Mouse (Mus musculus) limb, embryonic 14.5 days (tissue): Measurements from ENCODE around the gene Notch1. TPM values are rescaled to one million over a fixed set of nuclear protein-coding genes. Genes with fewer than 3 reads are reported as not detected.

ENCODE experiments used
- ATAC-seq: fragments of 200-750 bp; cut with Nextera tagmentation; 2 replicates; pipeline ENCODE4 v1.8.0; 2017; ENCODE audit warnings: low read depth, moderate number of reproducible peaks, moderate TSS enrichment; ENCODE audit not compliant: low FRiP score
- DNase-seq: peaks from one replicate; pipeline ENCODE4 v3.0.0-alpha.2; 2015; ENCODE audit warnings: low spot score
- H3K27ac ChIP-seq: fragments of 300-500 bp; sonication (generic); replicated peaks from 2 replicates; pipeline ENCODE4 v1.5.1; 2014; ENCODE audit warnings: low read depth, mild to moderate bottlenecking, low read length, moderate library complexity, mixed read lengths
- H3K27me3 ChIP-seq: fragments of 300-500 bp; sonication (generic); 2 replicates; pipeline ENCODE4 v1.6.1; 2014; ENCODE audit warnings: low read length, mixed read lengths; ENCODE audit not compliant: control insufficient read depth, insufficient read depth
- H3K36me3 ChIP-seq: fragments of 300-500 bp; sonication (generic); 2 replicates; pipeline ENCODE4 v1.6.1; 2014; ENCODE audit warnings: mild to moderate bottlenecking, low read length, moderate library complexity, mixed read lengths; ENCODE audit not compliant: control insufficient read depth, insufficient read depth
- H3K4me1 ChIP-seq: fragments of 300-500 bp; sonication (generic); 2 replicates; pipeline ENCODE4 v1.6.1; 2014; ENCODE audit warnings: antibody characterized with exemption, low read length, mixed read lengths; ENCODE audit not compliant: control insufficient read depth, insufficient read depth
- H3K4me2 ChIP-seq: fragments of 300-500 bp; sonication (generic); replicated peaks from 2 replicates; pipeline ENCODE4 v1.6.1; 2014; ENCODE audit warnings: low read depth, mild to moderate bottlenecking, low read length, moderate library complexity; ENCODE audit not compliant: severe bottlenecking
- H3K4me3 ChIP-seq: fragments of 300-500 bp; sonication (generic); replicated peaks from 2 replicates; pipeline ENCODE4 v1.5.1; 2014; ENCODE audit warnings: low read length
- H3K9ac ChIP-seq: fragments of 300-500 bp; sonication (generic); 2 replicates; pipeline ENCODE4 v1.6.1; 2014; ENCODE audit warnings: mild to moderate bottlenecking, low read depth, low read length, moderate library complexity; ENCODE audit not compliant: severe bottlenecking
- H3K9me3 ChIP-seq: fragments of 300-500 bp; sonication (generic); 2 replicates; pipeline ENCODE4 v1.6.1; 2016; ENCODE audit warnings: low read length; ENCODE audit not compliant: control insufficient read depth
- POLR2A ChIP-seq: fragments of 200-500 bp; IDR thresholded peaks from 2 replicates; pipeline ENCODE4 v1.8.0; 2012; ENCODE audit warnings: inconsistent platforms, mild to moderate bottlenecking, moderate library complexity, borderline replicate concordance; ENCODE audit not compliant: insufficient read depth, insufficient read length; ENCODE audit errors: extremely low read depth
- WGBS: fragments of 180-500 bp; shearing (Covaris S2); extraction: QIAGEN DNeasy Blood & Tissue Kit; methylation state at CpG from one replicate; pipeline ENCODE4 v1.1.7; 2014; 5-methylcytosine and 5-hydroxymethylcytosine counted together
- polyA plus RNA-seq, 2 experiments: library from polyadenylated mRNA; depleted of rRNA in 1 of 2; stranded (reverse) in 1 of 2; unstranded in 1 of 2; fragments of >200 nt; fragmentation: Nextera tagmentation in 1 of 2; extraction: Ambion mirVana in 1 of 2; gene quantifications; 2 replicates each; pipeline versions ENCODE4 v1.2.1 to v1.2.3; 2012 to 2014

Notch1 gene
- polyA plus RNA-seq, 2 experiments: 28.1 to 44.5 TPM

DNA sequence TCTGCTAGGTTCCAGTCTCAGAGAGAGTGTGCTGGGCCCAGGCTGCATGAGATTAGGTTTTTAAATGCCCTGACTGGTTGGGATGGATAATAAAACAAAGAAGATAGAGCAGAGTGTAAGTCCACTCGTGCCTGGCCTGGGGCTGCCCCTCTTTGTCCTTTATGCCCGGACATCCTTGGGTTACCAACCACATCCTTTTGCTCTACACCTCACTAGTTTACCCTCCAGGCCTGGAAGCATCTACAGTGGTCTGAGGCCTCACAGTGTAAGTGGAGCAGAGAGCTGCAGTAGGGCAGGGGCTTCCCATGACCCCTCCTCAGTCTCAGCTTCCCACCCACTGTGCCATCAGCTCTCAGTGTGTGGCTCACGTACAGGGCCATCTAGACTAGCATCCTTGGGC, 17.7 kb upstream of the Notch1 start:
- DNase-seq: no peak
- Histone ChIP-seq H3K36me3 (no peaks in the 10 kb centered on the region), H3K9ac (no peak overlapping the region), H3K27me3 (no peaks in the 10 kb centered on the region), H3K9me3 (no peaks in the 10 kb centered on the region), H3K4me1 (0 out of 2 replicates have a peak, but pooled peaks cover 2% of the 10 kb centered on the region), H3K27ac (no peak overlapping the region), H3K4me2 (no peak overlapping the region), H3K4me3 (no peak overlapping the region)
- no peak for TF ChIP-seq POLR2A
- 77% methylated on average over 3 of the region's 3 CpGs for WGBS
- no peak for ATAC-seq

DNA sequence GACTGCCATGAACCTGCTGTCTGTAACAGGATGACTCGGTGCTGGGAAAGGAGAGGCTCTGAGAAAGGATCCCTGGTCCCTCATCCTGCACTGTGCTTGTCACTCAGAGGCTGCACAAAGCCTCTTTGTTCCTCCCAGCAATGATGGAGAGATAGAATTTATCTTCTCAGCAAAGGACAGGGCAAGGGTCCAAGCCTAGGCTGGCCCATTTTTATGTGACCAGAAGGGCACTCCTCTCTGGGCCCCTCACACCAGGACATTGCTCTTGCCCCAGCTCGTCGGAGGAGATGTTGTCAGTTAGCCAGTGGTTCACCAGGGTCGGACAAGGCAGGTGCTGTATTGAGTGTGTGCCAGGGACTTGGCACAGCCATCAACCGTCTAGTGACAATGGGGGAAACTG, 16.8 kb upstream of the Notch1 start:
- no peaks in the 10 kb centered on the region for H3K9me3 ChIP-seq
- H3K4me1 ChIP-seq: peaks cover 4% of the 10 kb centered on the region
- H3K27me3 ChIP-seq: no peaks in the 10 kb centered on the region
- ATAC-seq (no peak), DNase-seq (no peak)
- no peaks in the 10 kb centered on the region for H3K36me3 ChIP-seq
- H3K27ac ChIP-seq: no peak overlapping the region
- TF ChIP-seq POLR2A: no peak
- no peak overlapping the region for H3K9ac ChIP-seq
- H3K4me2 ChIP-seq: no peak overlapping the region
- 54% methylated on average over 5 of the region's 5 CpGs for WGBS
- H3K4me3 ChIP-seq: no peak overlapping the region

DNA sequence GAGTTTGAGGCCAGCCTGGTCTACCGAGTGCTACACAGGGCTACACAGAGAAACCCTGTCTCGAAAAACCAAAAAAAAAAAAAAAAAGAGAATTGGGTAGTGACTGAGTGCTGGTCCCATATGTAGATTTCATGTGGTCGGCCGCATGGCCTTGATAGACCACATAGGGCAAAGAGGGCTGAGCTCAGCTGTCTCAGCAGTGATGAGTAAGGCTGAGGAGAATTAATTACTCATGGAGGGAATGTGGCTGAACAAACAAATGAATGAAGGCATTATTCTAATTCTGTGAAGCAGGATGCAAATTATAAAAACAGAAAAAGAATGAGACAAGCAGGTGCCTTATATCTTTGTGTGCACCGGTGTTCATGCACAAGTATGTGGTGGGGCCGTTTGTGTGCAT, 15.4 kb upstream of the Notch1 start:
- H3K9me3 ChIP-seq: no peaks in the 10 kb centered on the region
- DNase-seq (no peak), ATAC-seq (no peak)
- H3K4me2 ChIP-seq: no peak overlapping the region
- H3K4me1 ChIP-seq: peaks cover 15% of the 10 kb centered on the region
- no peaks in the 10 kb centered on the region for H3K27me3 ChIP-seq
- no peak overlapping the region for H3K9ac ChIP-seq
- H3K27ac ChIP-seq: no peak overlapping the region
- no peak for TF ChIP-seq POLR2A
- WGBS: 83% methylated on average over 6 of the region's 6 CpGs
- no peak overlapping the region for H3K4me3 ChIP-seq
- H3K36me3 ChIP-seq: no peaks in the 10 kb centered on the region

DNA sequence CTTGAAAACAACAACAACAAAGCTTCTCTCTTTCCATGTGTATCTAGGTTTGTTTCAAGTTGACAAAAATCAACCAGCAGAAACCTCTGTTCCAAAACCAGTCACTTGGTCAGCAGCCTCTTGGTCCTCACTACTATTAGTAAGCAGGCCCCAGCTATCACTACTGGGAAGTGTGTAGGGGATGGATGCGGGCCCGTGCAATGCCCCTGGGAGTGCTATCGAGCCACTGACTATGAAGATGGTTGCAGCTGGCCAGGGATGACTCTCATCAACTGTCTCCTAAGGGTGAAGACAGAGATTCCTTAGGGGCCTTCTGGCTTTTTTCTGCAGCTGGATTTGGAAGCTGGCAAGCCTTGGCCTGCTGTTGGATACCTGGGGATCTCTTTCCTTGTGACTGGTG, 13.4 kb upstream of the Notch1 start:
- Histone ChIP-seq H3K9ac (no peak overlapping the region), H3K4me3 (no peak overlapping the region), H3K4me2 (no peak overlapping the region), H3K36me3 (no peaks in the 10 kb centered on the region), H3K27ac (no peak overlapping the region), H3K4me1 (peaks cover 32% of the 10 kb centered on the region), H3K27me3 (no peaks in the 10 kb centered on the region), H3K9me3 (no peaks in the 10 kb centered on the region)
- ATAC-seq (no peak), DNase-seq (no peak)
- 67% methylated on average over 3 of the region's 3 CpGs for WGBS
- no peak for TF ChIP-seq POLR2A

DNA sequence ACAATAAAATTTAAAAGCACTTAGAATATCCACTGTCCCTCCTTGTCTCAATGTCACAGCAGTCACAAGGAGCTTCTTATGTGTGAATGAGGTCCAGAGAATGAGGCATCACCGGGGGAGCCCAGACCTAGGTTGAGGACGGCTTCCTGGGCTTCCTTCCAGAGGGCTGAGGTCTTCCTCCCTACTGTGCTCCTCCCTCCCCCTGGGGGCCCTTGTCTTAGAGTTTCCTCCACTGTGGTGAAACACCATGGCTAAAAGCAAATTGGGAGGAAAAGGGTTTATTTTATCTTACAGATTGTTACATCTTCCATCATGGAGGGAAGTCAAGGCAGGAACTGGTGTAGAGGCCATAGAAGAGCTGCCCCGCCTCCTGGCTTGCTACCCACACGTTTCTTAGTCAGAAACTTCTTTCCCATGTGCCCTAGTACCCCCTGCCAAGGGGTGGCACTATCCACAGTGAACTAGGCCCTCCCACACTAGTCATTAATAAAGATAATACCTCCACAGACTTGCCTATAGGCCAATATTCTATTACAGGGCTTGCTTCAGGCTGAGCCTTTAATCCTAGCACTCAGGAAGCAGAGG, 12.8 kb upstream of the Notch1 start:
- 61% methylated on average over 4 of the region's 4 CpGs for WGBS
- H3K27ac ChIP-seq: no peak overlapping the region
- no peak overlapping the region for H3K4me3 ChIP-seq
- TF ChIP-seq POLR2A: no peak
- no peaks in the 10 kb centered on the region for H3K9me3 ChIP-seq
- peaks cover 32% of the 10 kb centered on the region for H3K4me1 ChIP-seq
- DNase-seq (no peak), ATAC-seq (no peak)
- H3K36me3 ChIP-seq: no peaks in the 10 kb centered on the region
- H3K4me2 ChIP-seq: no peak overlapping the region
- H3K27me3 ChIP-seq: no peaks in the 10 kb centered on the region
- no peak overlapping the region for H3K9ac ChIP-seq
